Mouse (Mus musculus): ENCODE data around the gene Rhot2. TPM values are rescaled to one million over a fixed set of nuclear protein-coding genes. Genes with fewer than 3 reads are reported as not detected.

The Rhot2 gene
- polyA plus RNA-seq, 1 experiment from 2014 or later, result 13.0 TPM

- no peak for ATAC-seq (ENCODE audit: low FRiP score, low TSS enrichment)
- 10% methylated on average over 6 of the region's 6 CpGs for WGBS
- Histone ChIP-seq H3K4me1 (ENCODE audit: control insufficient read depth, insufficient read depth, low read length) (peaks cover 15% of the 10 kb centered on the region), H3K9ac (ENCODE audit: low read depth, low read length) (peak overlapping the region; percentile 87), H3K4me2 (replicated peaks; ENCODE audit: low read depth, low read length) (peak overlapping the region; percentile 94), H3K27me3 (ENCODE audit: control insufficient read depth, insufficient read depth, low read length) (no peaks in the 10 kb centered on the region), H3K36me3 (ENCODE audit: control insufficient read depth, insufficient read depth, low read length) (peaks cover 4% of the 10 kb centered on the region; the same call in 1 of the 2 replicates), H3K4me3 (ENCODE audit: low read length) (peak overlapping the region; percentile 72), H3K9me3 (ENCODE audit: control insufficient read depth, low read length) (no peaks in the 10 kb centered on the region), H3K27ac (ENCODE audit: low read depth, low read length) (peak overlapping the region; percentile 83)
Measured at GRCm38 (mm10) chr17:25861704-25862612, 17.3 kb upstream of the Rhot2 start.

- peaks cover 4% of the 10 kb centered on the region; the same call in 1 of the 2 replicates for H3K36me3 ChIP-seq (ENCODE audit: control insufficient read depth, insufficient read depth, low read length)
- no peaks in the 10 kb centered on the region for H3K27me3 ChIP-seq (ENCODE audit: control insufficient read depth, insufficient read depth, low read length)
- ATAC-seq (ENCODE audit: low FRiP score, low TSS enrichment), result peak; percentile 91
- peaks cover 15% of the 10 kb centered on the region for H3K4me1 ChIP-seq (ENCODE audit: control insufficient read depth, insufficient read depth, low read length)
- 4% methylated on average over 62 of the region's 65 CpGs for WGBS
- H3K4me2 ChIP-seq (replicated peaks; ENCODE audit: low read depth, low read length), result peak within 1 kb of the TSS; percentile 94
- H3K9ac ChIP-seq (ENCODE audit: low read depth, low read length), result peak within 1 kb of the TSS; percentile 87
- H3K27ac ChIP-seq (ENCODE audit: low read depth, low read length), result peak within 1 kb of the TSS; percentile 83
- H3K4me3 ChIP-seq (ENCODE audit: low read length), result peak within 1 kb of the TSS; percentile 72
- no peaks in the 10 kb centered on the region for H3K9me3 ChIP-seq (ENCODE audit: control insufficient read depth, low read length)
Measured at GRCm38 (mm10) chr17:25860832-25861703, 16.4 kb upstream of the Rhot2 start, which contains the start of gene Wdr90. Gene Wdr90 (minus strand): TSS chr17:25861501.

- Histone ChIP-seq H3K36me3 (ENCODE audit: control insufficient read depth, insufficient read depth, low read length) (peaks cover 5% of the 10 kb centered on the region; the same call in 1 of the 2 replicates), H3K4me2 (replicated peaks; ENCODE audit: low read depth, low read length) (peak overlapping the region; percentile 94)
- no peak for ATAC-seq (ENCODE audit: low FRiP score, low TSS enrichment)
Measured at GRCm38 (mm10) chr17:25860229-25860628, 15.6 kb upstream of the Rhot2 start.

GRCm38 (mm10) chr17:25843636-25844395, 835 bp downstream of the Rhot2 start:
- peaks cover 56% of the 10 kb centered on the region for H3K36me3 ChIP-seq (ENCODE audit: control insufficient read depth, insufficient read depth, low read length)
- H3K4me2 ChIP-seq (replicated peaks; ENCODE audit: low read depth, low read length), result peak overlapping the region; percentile 91
- H3K27me3 ChIP-seq (ENCODE audit: control insufficient read depth, insufficient read depth, low read length), result no peaks in the 10 kb centered on the region
- peak overlapping the region; percentile 90 for H3K4me3 ChIP-seq (ENCODE audit: low read length)
- 3% methylated on average over 34 of the region's 38 CpGs for WGBS
- H3K27ac ChIP-seq (ENCODE audit: low read depth, low read length), result peak overlapping the region; percentile 79; the same call in 1 of the 2 replicates
- no peaks in the 10 kb centered on the region for H3K9me3 ChIP-seq (ENCODE audit: control insufficient read depth, low read length)
- H3K4me1 ChIP-seq (ENCODE audit: control insufficient read depth, insufficient read depth, low read length), result peaks cover 8% of the 10 kb centered on the region
- ATAC-seq (ENCODE audit: low FRiP score, low TSS enrichment), result no peak
- H3K9ac ChIP-seq (ENCODE audit: low read depth, low read length), result peak overlapping the region; percentile 87

More at GRCm38 (mm10) chr17:25860229-25860628, 15.6 kb upstream of the Rhot2 start:
- Histone ChIP-seq H3K27ac (ENCODE audit: low read depth, low read length) (no peak overlapping the region), H3K4me1 (ENCODE audit: control insufficient read depth, insufficient read depth, low read length) (peaks cover 15% of the 10 kb centered on the region), H3K9me3 (ENCODE audit: control insufficient read depth, low read length) (no peaks in the 10 kb centered on the region), H3K27me3 (ENCODE audit: control insufficient read depth, insufficient read depth, low read length) (no peaks in the 10 kb centered on the region), H3K4me3 (ENCODE audit: low read length) (peak overlapping the region; percentile 72), H3K9ac (ENCODE audit: low read depth, low read length) (peak overlapping the region; percentile 87; the same call in 1 of the 2 replicates)
- WGBS, result 89% methylated on average over 6 of the region's 6 CpGs

- H3K4me2 ChIP-seq (replicated peaks; ENCODE audit: low read depth, low read length), result peak overlapping the region; percentile 91
- H3K27ac ChIP-seq (ENCODE audit: low read depth, low read length), result no peak overlapping the region
- H3K27me3 ChIP-seq (ENCODE audit: control insufficient read depth, insufficient read depth, low read length), result no peaks in the 10 kb centered on the region
- peaks cover 52% of the 10 kb centered on the region for H3K36me3 ChIP-seq (ENCODE audit: control insufficient read depth, insufficient read depth, low read length)
- no peaks in the 10 kb centered on the region for H3K9me3 ChIP-seq (ENCODE audit: control insufficient read depth, low read length)
- peak overlapping the region; percentile 87; the same call in 1 of the 2 replicates for H3K9ac ChIP-seq (ENCODE audit: low read depth, low read length)
- H3K4me1 ChIP-seq (ENCODE audit: control insufficient read depth, insufficient read depth, low read length), result peaks cover 8% of the 10 kb centered on the region
- 92% methylated on average over 4 of the region's 4 CpGs for WGBS
- peak overlapping the region; percentile 90; the same call in 1 of the 2 replicates for H3K4me3 ChIP-seq (ENCODE audit: low read length)
- ATAC-seq (ENCODE audit: low FRiP score, low TSS enrichment), result no peak
Measured at GRCm38 (mm10) chr17:25843122-25843521, 1.5 kb downstream of the Rhot2 start.

GRCm38 (mm10) chr17:25842509-25842908, 2.1 kb downstream of the Rhot2 start:
- H3K27me3 ChIP-seq (ENCODE audit: control insufficient read depth, insufficient read depth, low read length), result no peaks in the 10 kb centered on the region
- H3K9me3 ChIP-seq (ENCODE audit: control insufficient read depth, low read length), result no peaks in the 10 kb centered on the region
- ATAC-seq (ENCODE audit: low FRiP score, low TSS enrichment), result no peak
- H3K4me3 ChIP-seq (ENCODE audit: low read length), result no peak overlapping the region
- 88% methylated on average over 3 of the region's 3 CpGs for WGBS
- peaks cover 14% of the 10 kb centered on the region for H3K4me1 ChIP-seq (ENCODE audit: control insufficient read depth, insufficient read depth, low read length)
- peaks cover 53% of the 10 kb centered on the region for H3K36me3 ChIP-seq (ENCODE audit: control insufficient read depth, insufficient read depth, low read length)
- no peak overlapping the region for H3K27ac ChIP-seq (ENCODE audit: low read depth, low read length)
- no peak overlapping the region for H3K9ac ChIP-seq (ENCODE audit: low read depth, low read length)
- H3K4me2 ChIP-seq (replicated peaks; ENCODE audit: low read depth, low read length), result no peak overlapping the region

GRCm38 (mm10) chr17:25841117-25841880, 3.4 kb downstream of the Rhot2 start, which contains the start of gene Gm20683:
Gene Gm20683 (minus strand): TSS chr17:25841763.
- Histone ChIP-seq H3K9ac (ENCODE audit: low read depth, low read length) (no peak within 1 kb of the TSS), H3K27ac (ENCODE audit: low read depth, low read length) (no peak within 1 kb of the TSS), H3K27me3 (ENCODE audit: control insufficient read depth, insufficient read depth, low read length) (no peaks in the 10 kb centered on the region), H3K4me2 (replicated peaks; ENCODE audit: low read depth, low read length) (no peak within 1 kb of the TSS), H3K36me3 (ENCODE audit: control insufficient read depth, insufficient read depth, low read length) (peaks cover 47% of the 10 kb centered on the region), H3K4me3 (ENCODE audit: low read length) (no peak within 1 kb of the TSS), H3K4me1 (ENCODE audit: control insufficient read depth, insufficient read depth, low read length) (peaks cover 25% of the 10 kb centered on the region), H3K9me3 (ENCODE audit: control insufficient read depth, low read length) (no peaks in the 10 kb centered on the region)
- ATAC-seq (ENCODE audit: low FRiP score, low TSS enrichment), result no peak
- 91% methylated on average over 22 of the region's 22 CpGs for WGBS
